ENCODE assay signal across 8 mouse cellular contexts in genomic region chr12:105337290-105338005, GRCm38 (mm10). TPM values are rescaled to one million over a fixed set of nuclear protein-coding genes. Genes with fewer than 3 reads are reported as not detected.
DNase-seq lines count a peak whose midpoint lies in the region; ATAC-seq lines count a peak whose summit lies in the region.
"Had no signal": no experiment of that assay in that cellular context is flagged by ENCODE, and none has a peak within 500 bp of the region (broad histone marks: within the 10 kb centered on the region; RNA-seq: fewer than 3 reads in every experiment).

No protein-coding gene starts in this region.

- H3K4me1 ChIP-seq in lung, embryonic 16.5 days (replicated peaks; ENCODE audit: control insufficient read depth, insufficient read depth, low read length), result peaks cover 6% of the 10 kb centered on the region
- peaks cover 3% of the 10 kb centered on the region; the same call in 1 of the 2 replicates for H3K4me1 ChIP-seq in embryonic facial prominence, embryonic 14.5 days (ENCODE audit: control insufficient read depth, insufficient read depth, low read length)
- peaks cover 26% of the 10 kb centered on the region for H3K4me1 ChIP-seq in limb, embryonic 10.5 days
- 0 out of 2 replicates have a peak, but pooled peaks cover 9% of the 10 kb centered on the region for H3K4me1 ChIP-seq in stomach, embryonic 14.5 days (ENCODE audit: control insufficient read depth, insufficient read depth, low read length)

- peak overlapping the region; percentile 46; the same call in 1 of the 2 replicates for H3K9ac ChIP-seq in lung, embryonic 16.5 days (ENCODE audit: low read length)
- peak overlapping the region; percentile 58 for H3K9ac ChIP-seq in embryonic facial prominence, embryonic 14.5 days (ENCODE audit: low read depth, low read length)
- H3K9ac ChIP-seq in stomach, embryonic 14.5 days (replicated peaks; ENCODE audit: low read depth, low read length), result no peak overlapping the region

- H3K27ac ChIP-seq in lung, embryonic 16.5 days (ENCODE audit: low read length), result no peak overlapping the region
- no peak overlapping the region for H3K27ac ChIP-seq in embryonic facial prominence, embryonic 14.5 days (replicated peaks; ENCODE audit: low read depth, low read length)
- peak overlapping the region; percentile 37; the same call in 1 of the 2 replicates for H3K27ac ChIP-seq in limb, embryonic 10.5 days
- no peak overlapping the region for H3K27ac ChIP-seq in stomach, embryonic 14.5 days (ENCODE audit: low read length)

- H3K4me3 ChIP-seq in lung, embryonic 16.5 days (ENCODE audit: low read length), result peak overlapping the region; percentile 62
- peak overlapping the region; percentile 67 for H3K4me3 ChIP-seq in embryonic facial prominence, embryonic 14.5 days (ENCODE audit: low read depth, low read length)
- peak overlapping the region; percentile 68 for H3K4me3 ChIP-seq in limb, embryonic 10.5 days
- H3K4me3 ChIP-seq in stomach, embryonic 14.5 days (ENCODE audit: low read depth, low read length), result peak overlapping the region; percentile 59

- no peaks in the 10 kb centered on the region for H3K9me3 ChIP-seq in lung, embryonic 16.5 days (ENCODE audit: control insufficient read depth, low read length)
- H3K9me3 ChIP-seq in embryonic facial prominence, embryonic 14.5 days (ENCODE audit: control insufficient read depth, low read length), result no peaks in the 10 kb centered on the region
- H3K9me3 ChIP-seq in limb, embryonic 10.5 days (replicated peaks), result no peaks in the 10 kb centered on the region
- no peaks in the 10 kb centered on the region for H3K9me3 ChIP-seq in stomach, embryonic 14.5 days (ENCODE audit: control insufficient read depth, low read depth, low read length)

- peaks cover 37% of the 10 kb centered on the region for H3K27me3 ChIP-seq in lung, embryonic 16.5 days (ENCODE audit: control insufficient read depth, insufficient read depth, low read depth, low read length)
- peaks cover 25% of the 10 kb centered on the region for H3K27me3 ChIP-seq in embryonic facial prominence, embryonic 14.5 days (replicated peaks; ENCODE audit: control insufficient read depth, insufficient read depth, low read length)
- peaks cover 58% of the 10 kb centered on the region for H3K27me3 ChIP-seq in limb, embryonic 10.5 days (ENCODE audit: low read depth, poor library complexity, severe bottlenecking)
- H3K27me3 ChIP-seq in stomach, embryonic 14.5 days (ENCODE audit: control insufficient read depth, insufficient read depth, low read length), result peaks cover 16% of the 10 kb centered on the region; the same call in 1 of the 2 replicates

- peak overlapping the region; percentile 98 for H3K4me2 ChIP-seq in lung, embryonic 16.5 days (ENCODE audit: low read depth, low read length)
- peak overlapping the region; percentile 97 for H3K4me2 ChIP-seq in embryonic facial prominence, embryonic 14.5 days (ENCODE audit: low read depth, low read length)
- peak overlapping the region; percentile 98 for H3K4me2 ChIP-seq in stomach, embryonic 14.5 days (replicated peaks; ENCODE audit: low read depth, low read length)

- intact Hi-C loops in gastrocnemius, postnatal 14 days (cut with DNase I; ENCODE audit: low total_unique reads), result no loop called here

- WGBS in lung, embryonic 16.5 days, result 3% methylated on average over 31 of the region's 31 CpGs
- 7% methylated on average over 20 of the region's 31 CpGs for WGBS in embryonic facial prominence, embryonic 14.5 days
- WGBS in limb, embryonic 10.5 days, result 4% methylated on average over 30 of the region's 31 CpGs
- WGBS in stomach, embryonic 14.5 days, result 3% methylated on average over 31 of the region's 31 CpGs

- H3K36me3 ChIP-seq in lung, embryonic 16.5 days (ENCODE audit: control insufficient read depth, insufficient read depth, low read length), result no peaks in the 10 kb centered on the region
- no peaks in the 10 kb centered on the region for H3K36me3 ChIP-seq in embryonic facial prominence, embryonic 14.5 days (ENCODE audit: control insufficient read depth, insufficient read depth, low read length)
- no peaks in the 10 kb centered on the region for H3K36me3 ChIP-seq in limb, embryonic 10.5 days
- no peaks in the 10 kb centered on the region for H3K36me3 ChIP-seq in stomach, embryonic 14.5 days (ENCODE audit: control insufficient read depth, insufficient read depth, low read length)

- DNase-seq in lung, postnatal 14 days, result no peak
- no peak for DNase-seq in embryonic facial prominence, embryonic 14.5 days (ENCODE audit: low spot score)
- DNase-seq in limb, embryonic 10.5 days (ENCODE audit: low spot score), result peak; percentile 48
- no peak for DNase-seq in gastrocnemius, postnatal 14 days
- DNase-seq in spleen, postnatal 4 days (ENCODE audit: low spot score in 2 of 2), result no peak

- ATAC-seq in lung, embryonic 16.5 days (ENCODE audit: low read depth), result peak; percentile 19; the same call in 1 of the 2 replicates
- ATAC-seq in embryonic facial prominence, embryonic 14.5 days (ENCODE audit: low read depth), result no peak
- ATAC-seq in stomach, embryonic 14.5 days (ENCODE audit: insufficient number of reproducible peaks, insufficient read depth, low FRiP score, low read depth), result 0 out of 2 replicates have a peak, but pooled peaks have one; percentile 1

RNA-seq across cellular contexts. Expression of gene Tunar, which starts 3.8 kb away (rescaled TPM):
- polyA plus RNA-seq in lung, embryonic 16.5 days (2015; fragmentation: Nextera tagmentation; extraction: Ambion mirVana), result 0.16 and 0.24 TPM in 2 replicates
- 0.32 and 0.63 TPM in 2 replicates for polyA plus RNA-seq in embryonic facial prominence, embryonic 14.5 days (2014; fragmentation: Nextera tagmentation; extraction: Ambion mirVana)
- 0.23 and 0.26 TPM in 2 replicates for polyA plus RNA-seq in limb, embryonic 10.5 days (2016; fragmentation: Nextera tagmentation; extraction: Ambion mirVana)
- 0.14 and 0.33 TPM in 2 replicates for polyA plus RNA-seq in stomach, embryonic 14.5 days (2014; fragmentation: Nextera tagmentation; extraction: Ambion mirVana)
- total RNA-seq in gastrocnemius, postnatal 14 days (2021), result not detected
- total RNA-seq: megakaryocyte progenitor cell, adult 5-6 weeks had no signal
